Mouse (Mus musculus) liver, postnatal 0 days (tissue): Measurements from ENCODE around the gene Hebp2. TPM values are rescaled to one million over a fixed set of nuclear protein-coding genes. Genes with fewer than 3 reads are reported as not detected.

ENCODE experiments used
- ATAC-seq: fragments of 200-750 bp; cut with Nextera tagmentation; 2 replicates; pipeline ENCODE4 v1.8.0; 2017; ENCODE audit warnings: mild to moderate bottlenecking, moderate library complexity
- DNase-seq: peaks from one replicate; pipeline ENCODE4 v3.0.0-alpha.2; 2016
- H3K27ac ChIP-seq: fragments of 300-500 bp; sonication (generic); 2 replicates; pipeline ENCODE4 v1.5.1; 2014; ENCODE audit warnings: antibody characterized with exemption, moderate library complexity, mild to moderate bottlenecking, low read depth
- H3K27me3 ChIP-seq: fragments of 300-500 bp; sonication (generic); 2 replicates; pipeline ENCODE4 v1.6.1; 2014; ENCODE audit warnings: low read length, control low read depth, mixed read lengths; ENCODE audit not compliant: insufficient read depth
- H3K36me3 ChIP-seq: fragments of 300-500 bp; sonication (generic); replicated peaks from 2 replicates; pipeline ENCODE4 v1.6.1; 2014; ENCODE audit warnings: mild to moderate bottlenecking, control low read depth, low read length, moderate library complexity, mixed read lengths; ENCODE audit not compliant: insufficient read depth
- H3K4me1 ChIP-seq: fragments of 300-500 bp; sonication (generic); 2 replicates; pipeline ENCODE4 v1.6.1; 2014; ENCODE audit warnings: antibody characterized with exemption, mild to moderate bottlenecking, control low read depth; ENCODE audit not compliant: insufficient read depth
- H3K4me2 ChIP-seq: fragments of 300-500 bp; sonication (generic); 2 replicates; pipeline ENCODE4 v1.6.1; 2014; ENCODE audit warnings: low read depth, mild to moderate bottlenecking, low read length, moderate library complexity, mixed read lengths
- H3K4me3 ChIP-seq: fragments of 300-500 bp; sonication (generic); 2 replicates; pipeline ENCODE4 v1.5.1; 2014; ENCODE audit warnings: low read depth, low read length
- H3K9ac ChIP-seq: fragments of 300-500 bp; sonication (generic); replicated peaks from 2 replicates; pipeline ENCODE4 v1.6.1; 2014; ENCODE audit warnings: mild to moderate bottlenecking, moderate library complexity
- H3K9me3 ChIP-seq: fragments of 300-500 bp; sonication (generic); 2 replicates; pipeline ENCODE4 v1.6.1; 2016; ENCODE audit warnings: mild to moderate bottlenecking, control low read depth, low read length, mixed read lengths
- CTCF ChIP-seq: sonication (generic); IDR thresholded peaks from 2 replicates; pipeline ENCODE4 v1.5.1; 2016; ENCODE audit warnings: antibody characterized with exemption, low read depth
- EP300 ChIP-seq: IDR thresholded peaks from 2 replicates; pipeline ENCODE4 v1.6.1; 2016; ENCODE audit warnings: antibody characterized with exemption, low read depth, mild to moderate bottlenecking
- WGBS: fragments of 180-500 bp; shearing (Covaris S2); extraction: QIAGEN DNeasy Blood & Tissue Kit; methylation state at CpG from one replicate; pipeline ENCODE4 v1.1.7; 2014; ENCODE audit not compliant: insufficient replicate concordance; 5-methylcytosine and 5-hydroxymethylcytosine counted together
- polyA plus RNA-seq: library from polyadenylated mRNA; unstranded; fragments of >200 nt; fragmentation: Nextera tagmentation; extraction: Ambion mirVana; gene quantifications from 2 replicates; pipeline ENCODE4 v1.2.1, GENCODE M21; 2015

The Hebp2 gene
- polyA plus RNA-seq, 1 experiment from 2014 or later, result 1.0 TPM

GRCm38 (mm10) chr10:18549321-18550216 is 3.7 kb upstream of the Hebp2 start:
- DNase-seq, result no peak
- peak overlapping the region; percentile 30 for H3K4me3 ChIP-seq
- WGBS, result 13% methylated on average over 35 of the region's 35 CpGs

GRCm38 (mm10) chr10:18547381-18547780 is 1.5 kb upstream of the Hebp2 start:
- H3K27ac ChIP-seq, result no peak overlapping the region
- no peak for TF ChIP-seq CTCF
- TF ChIP-seq EP300, result no peak
- no peak overlapping the region for H3K4me2 ChIP-seq
- H3K27me3 ChIP-seq, result no peaks in the 10 kb centered on the region
- no peaks in the 10 kb centered on the region for H3K9me3 ChIP-seq
- 64% methylated on average over 4 of the region's 4 CpGs for WGBS
- no peak overlapping the region for H3K4me3 ChIP-seq
- ATAC-seq, result no peak
- DNase-seq, result no peak
- H3K36me3 ChIP-seq, result no peaks in the 10 kb centered on the region
- H3K9ac ChIP-seq, result no peak overlapping the region
- peaks cover 3% of the 10 kb centered on the region; the same call in 1 of the 2 replicates for H3K4me1 ChIP-seq

More at GRCm38 (mm10) chr10:18549321-18550216, 3.7 kb upstream of the Hebp2 start:
- H3K9me3 ChIP-seq, result no peaks in the 10 kb centered on the region
- H3K27ac ChIP-seq, result no peak overlapping the region
- ATAC-seq, result no peak
- no peaks in the 10 kb centered on the region for H3K27me3 ChIP-seq
- H3K4me2 ChIP-seq, result peak overlapping the region; percentile 62
- TF ChIP-seq CTCF, result no peak
- no peak for TF ChIP-seq EP300
- no peaks in the 10 kb centered on the region for H3K36me3 ChIP-seq
- peaks cover 3% of the 10 kb centered on the region; the same call in 1 of the 2 replicates for H3K4me1 ChIP-seq
- no peak overlapping the region for H3K9ac ChIP-seq

GRCm38 (mm10) chr10:18545309-18545708 is 567 bp downstream of the Hebp2 start:
- Histone ChIP-seq H3K36me3 (no peaks in the 10 kb centered on the region), H3K27ac (no peak overlapping the region), H3K9ac (peak overlapping the region; percentile 60), H3K9me3 (no peaks in the 10 kb centered on the region), H3K27me3 (no peaks in the 10 kb centered on the region), H3K4me2 (peak overlapping the region; percentile 93), H3K4me3 (peak overlapping the region; percentile 57), H3K4me1 (peaks cover 3% of the 10 kb centered on the region; the same call in 1 of the 2 replicates)
- ATAC-seq (no peak), DNase-seq (no peak)
- WGBS, result 7% methylated on average over 13 of the region's 13 CpGs
- no peak for TF ChIP-seq EP300
- no peak for TF ChIP-seq CTCF

- Histone ChIP-seq H3K27me3 (no peaks in the 10 kb centered on the region), H3K27ac (no peak overlapping the region), H3K36me3 (peaks cover 3% of the 10 kb centered on the region; the same call in 1 of the 2 replicates), H3K4me1 (no peaks in the 10 kb centered on the region), H3K9ac (no peak overlapping the region), H3K9me3 (no peaks in the 10 kb centered on the region), H3K4me2 (no peak overlapping the region), H3K4me3 (no peak overlapping the region)
- DNase-seq (no peak), ATAC-seq (no peak)
- WGBS, result 81% methylated on average over 2 of the region's 2 CpGs
- TF ChIP-seq EP300 (no peak), CTCF (no peak)
Measured at GRCm38 (mm10) chr10:18536889-18537288, 9.0 kb downstream of the Hebp2 start.

GRCm38 (mm10) chr10:18532293-18532692 is 13.6 kb downstream of the Hebp2 start:
- no peak for DNase-seq
- Histone ChIP-seq H3K27me3 (no peaks in the 10 kb centered on the region), H3K4me1 (no peaks in the 10 kb centered on the region), H3K4me3 (no peak overlapping the region), H3K9me3 (no peaks in the 10 kb centered on the region), H3K36me3 (peaks cover 6% of the 10 kb centered on the region; the same call in 1 of the 2 replicates), H3K27ac (no peak overlapping the region), H3K9ac (no peak overlapping the region), H3K4me2 (no peak overlapping the region)
- no peak for ATAC-seq
- WGBS, result 67% methylated on average over 8 of the region's 8 CpGs
- TF ChIP-seq CTCF (no peak), EP300 (no peak)

- no peak overlapping the region for H3K9ac ChIP-seq
- no peak overlapping the region for H3K4me2 ChIP-seq
- H3K27me3 ChIP-seq, result no peaks in the 10 kb centered on the region
- 81% methylated on average over 4 of the region's 4 CpGs for WGBS
- DNase-seq, result no peak
- H3K4me3 ChIP-seq, result no peak overlapping the region
- peaks cover 6% of the 10 kb centered on the region; the same call in 1 of the 2 replicates for H3K36me3 ChIP-seq
- TF ChIP-seq CTCF, result no peak
- no peak for TF ChIP-seq EP300
- no peak overlapping the region for H3K27ac ChIP-seq
- H3K9me3 ChIP-seq, result no peaks in the 10 kb centered on the region
- ATAC-seq, result no peak
- no peaks in the 10 kb centered on the region for H3K4me1 ChIP-seq
Measured at GRCm38 (mm10) chr10:18530161-18530560, 15.7 kb downstream of the Hebp2 start.
